Mouse (Mus musculus): ENCODE results near the gene Cmip.

DNA sequence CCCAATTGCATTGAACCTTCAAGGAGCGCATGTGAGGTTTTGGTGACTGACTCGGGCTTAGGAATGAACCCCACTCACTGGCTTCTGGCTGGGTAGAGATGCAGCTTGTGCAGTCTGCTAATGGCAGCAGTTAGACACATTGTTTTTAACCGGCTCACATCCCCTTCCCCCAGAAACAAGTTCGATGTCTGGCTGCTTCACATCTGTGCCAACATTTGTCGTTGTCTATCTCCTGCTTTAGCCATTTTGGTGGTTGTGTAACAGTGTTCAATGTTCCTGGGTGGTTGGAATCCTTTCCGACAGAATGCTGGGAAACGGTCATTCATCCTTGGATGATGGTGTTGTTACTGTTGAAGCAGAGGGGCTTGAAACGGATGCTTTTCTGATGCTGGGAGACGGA is 72.3 kb downstream of the Cmip start:
- TF ChIP-seq CTCF (IDR thresholded peaks at IDR 0.05; ENCODE audit: borderline replicate concordance, insufficient read depth, low read depth, low read length) (no peak), POLR2A (IDR thresholded peaks at IDR 0.05; ENCODE audit: borderline replicate concordance, insufficient read depth, low read length) (no peak)

All from cerebellum, adult 2 months (tissue).